Mouse (Mus musculus): Measurements from ENCODE around the gene Slc35b4. TPM values are rescaled to one million over a fixed set of nuclear protein-coding genes. Genes with fewer than 3 reads are reported as not detected.

Slc35b4 gene
- polyA plus RNA-seq, 1 experiment from 2014 or later = 47.3 TPM

GRCm38 (mm10) chr6:34138366-34138765 is 38.5 kb downstream of the Slc35b4 start:
- Histone ChIP-seq H3K4me2 (ENCODE audit: low read depth, low read length) (no peak overlapping the region), H3K27me3 (ENCODE audit: control insufficient read depth, insufficient read depth, low read length) (no peaks in the 10 kb centered on the region), H3K4me1 (ENCODE audit: control insufficient read depth, insufficient read depth, low read length) (no peaks in the 10 kb centered on the region), H3K27ac (replicated peaks; ENCODE audit: low read depth, low read length) (no peak overlapping the region), H3K9me3 (replicated peaks; ENCODE audit: control insufficient read depth, low read length) (no peaks in the 10 kb centered on the region), H3K36me3 (replicated peaks; ENCODE audit: control insufficient read depth, insufficient read depth, low read depth, low read length) (no peaks in the 10 kb centered on the region), H3K4me3 (ENCODE audit: low read depth, low read length) (no peak overlapping the region), H3K9ac (replicated peaks; ENCODE audit: low read length) (no peak overlapping the region)
- DNase-seq (ENCODE audit: low spot score) (no peak), ATAC-seq (replicated peaks; ENCODE audit: insufficient number of reproducible peaks, low FRiP score, low TSS enrichment, low read depth) (no peak)
- 86% methylated on average over 3 of the region's 3 CpGs for WGBS

DNA sequence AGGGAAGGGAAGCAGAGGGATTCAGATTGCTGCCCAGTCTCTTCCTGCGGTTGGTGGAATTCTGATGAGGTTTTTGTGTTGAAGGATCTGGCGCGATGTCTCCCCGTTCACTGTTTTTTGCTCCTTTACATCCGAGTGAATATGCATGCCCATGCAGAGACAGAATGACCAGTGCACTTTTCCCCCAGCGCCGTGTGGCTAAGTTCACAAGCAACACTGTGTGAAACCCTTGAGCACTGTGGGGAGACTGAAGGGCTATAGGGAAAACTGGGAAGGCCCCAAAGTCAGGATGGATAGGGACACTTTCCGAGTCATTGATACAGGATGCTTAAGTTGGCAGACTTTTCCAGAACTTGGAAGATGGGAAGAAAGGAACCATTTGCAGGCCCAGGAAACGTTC is 44.5 kb downstream of the Slc35b4 start:
- no peaks in the 10 kb centered on the region for H3K4me1 ChIP-seq (ENCODE audit: control insufficient read depth, insufficient read depth, low read length)
- WGBS = 88% methylated on average over 9 of the region's 9 CpGs
- DNase-seq (ENCODE audit: low spot score) (no peak), ATAC-seq (replicated peaks; ENCODE audit: insufficient number of reproducible peaks, low FRiP score, low TSS enrichment, low read depth) (no peak)
- no peak overlapping the region for H3K9ac ChIP-seq (replicated peaks; ENCODE audit: low read length)
- H3K27me3 ChIP-seq (ENCODE audit: control insufficient read depth, insufficient read depth, low read length) = no peaks in the 10 kb centered on the region
- no peak overlapping the region for H3K27ac ChIP-seq (replicated peaks; ENCODE audit: low read depth, low read length)
- H3K4me3 ChIP-seq (ENCODE audit: low read depth, low read length) = no peak overlapping the region
- H3K9me3 ChIP-seq (replicated peaks; ENCODE audit: control insufficient read depth, low read length) = no peaks in the 10 kb centered on the region
- H3K36me3 ChIP-seq (replicated peaks; ENCODE audit: control insufficient read depth, insufficient read depth, low read depth, low read length) = no peaks in the 10 kb centered on the region
- H3K4me2 ChIP-seq (ENCODE audit: low read depth, low read length) = no peak overlapping the region

DNA sequence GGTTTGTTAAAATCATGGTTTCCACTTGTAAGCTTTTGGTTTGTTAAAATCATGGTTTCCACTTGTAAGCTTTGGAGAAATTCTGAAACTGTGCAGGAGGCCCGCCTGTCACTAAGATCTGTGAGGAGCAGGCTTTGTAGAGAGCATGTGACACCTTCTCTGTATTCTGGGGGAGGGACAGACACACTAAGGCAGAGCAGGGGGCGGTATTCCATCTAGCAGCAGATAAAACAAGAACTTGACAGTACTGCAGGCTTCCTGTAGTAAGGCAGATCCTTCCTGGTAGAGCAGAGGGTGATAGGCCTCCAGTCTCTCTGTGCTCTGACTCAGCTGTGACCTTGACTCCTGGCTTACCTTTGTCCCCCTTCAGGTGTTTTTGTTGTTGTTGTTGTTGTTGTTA is 47.6 kb downstream of the Slc35b4 start:
- Histone ChIP-seq H3K9me3 (replicated peaks; ENCODE audit: control insufficient read depth, low read length) (no peaks in the 10 kb centered on the region), H3K27ac (replicated peaks; ENCODE audit: low read depth, low read length) (no peak overlapping the region), H3K27me3 (ENCODE audit: control insufficient read depth, insufficient read depth, low read length) (no peaks in the 10 kb centered on the region), H3K9ac (replicated peaks; ENCODE audit: low read length) (no peak overlapping the region), H3K4me3 (ENCODE audit: low read depth, low read length) (no peak overlapping the region), H3K36me3 (replicated peaks; ENCODE audit: control insufficient read depth, insufficient read depth, low read depth, low read length) (no peaks in the 10 kb centered on the region), H3K4me1 (ENCODE audit: control insufficient read depth, insufficient read depth, low read length) (no peaks in the 10 kb centered on the region), H3K4me2 (ENCODE audit: low read depth, low read length) (no peak overlapping the region)
- DNase-seq (ENCODE audit: low spot score) (no peak), ATAC-seq (replicated peaks; ENCODE audit: insufficient number of reproducible peaks, low FRiP score, low TSS enrichment, low read depth) (no peak)
- WGBS = 71% methylated on average over 2 of the region's 2 CpGs

DNA sequence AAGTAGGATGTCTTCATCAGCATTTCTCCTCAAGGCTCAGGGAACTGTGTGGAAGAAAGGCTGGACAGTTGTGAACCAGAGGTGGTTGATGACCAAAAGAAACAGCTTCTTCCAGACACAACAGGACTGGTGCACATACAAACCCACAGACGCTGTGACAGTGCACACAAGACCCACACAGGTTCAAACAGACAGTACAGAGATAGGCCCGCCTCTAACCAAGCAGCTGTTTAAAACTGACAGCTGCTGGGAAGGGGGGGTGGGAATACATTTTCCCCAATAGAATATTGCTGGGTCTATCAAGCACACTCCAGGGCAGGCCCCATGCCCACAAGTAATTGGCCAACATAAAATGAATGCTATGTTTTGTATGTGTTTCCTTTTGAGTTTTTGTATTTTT is 52.5 kb downstream of the Slc35b4 start:
- Histone ChIP-seq H3K27ac (replicated peaks; ENCODE audit: low read depth, low read length) (no peak overlapping the region), H3K4me1 (ENCODE audit: control insufficient read depth, insufficient read depth, low read length) (no peaks in the 10 kb centered on the region), H3K9me3 (replicated peaks; ENCODE audit: control insufficient read depth, low read length) (no peaks in the 10 kb centered on the region), H3K4me2 (ENCODE audit: low read depth, low read length) (no peak overlapping the region), H3K36me3 (replicated peaks; ENCODE audit: control insufficient read depth, insufficient read depth, low read depth, low read length) (no peaks in the 10 kb centered on the region), H3K9ac (replicated peaks; ENCODE audit: low read length) (no peak overlapping the region), H3K4me3 (ENCODE audit: low read depth, low read length) (no peak overlapping the region), H3K27me3 (ENCODE audit: control insufficient read depth, insufficient read depth, low read length) (no peaks in the 10 kb centered on the region)
- DNase-seq (ENCODE audit: low spot score) = no peak
- WGBS = 75% methylated on average over 2 of the region's 2 CpGs
- no peak for ATAC-seq (replicated peaks; ENCODE audit: insufficient number of reproducible peaks, low FRiP score, low TSS enrichment, low read depth)

DNA sequence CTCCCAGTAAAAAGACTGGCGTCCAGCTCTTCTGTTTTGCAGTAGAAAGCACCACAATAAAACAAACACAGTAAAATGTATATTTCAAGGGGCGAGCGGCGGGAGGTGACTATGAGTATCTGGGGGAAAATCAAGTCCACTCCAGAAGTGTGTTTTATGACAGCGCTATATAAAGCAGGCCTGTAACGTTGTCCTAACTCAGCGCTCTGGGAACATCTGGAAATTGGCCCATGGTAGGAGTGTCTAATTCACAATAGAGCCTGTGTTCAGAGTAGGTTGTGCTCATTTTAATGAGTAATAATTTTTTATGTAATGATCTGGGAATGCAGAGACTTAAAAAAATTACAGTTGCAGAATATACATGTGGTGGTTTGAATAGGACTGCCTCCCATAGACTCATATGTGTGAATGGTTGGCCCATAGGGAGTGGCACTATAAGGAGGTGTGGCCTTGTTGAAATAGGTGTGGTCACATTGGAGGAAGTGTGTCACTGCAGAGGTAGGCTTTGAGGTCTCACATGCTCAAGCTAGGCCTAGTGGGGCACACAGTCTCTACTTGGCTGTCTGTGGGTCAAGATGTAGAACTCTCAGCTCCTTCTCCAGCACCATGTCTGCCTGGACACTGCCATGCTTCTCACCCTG is 60.0 kb downstream of the Slc35b4 start:
- WGBS = 86% methylated on average over 7 of the region's 7 CpGs
- Histone ChIP-seq H3K9ac (replicated peaks; ENCODE audit: low read length) (no peak overlapping the region), H3K27me3 (ENCODE audit: control insufficient read depth, insufficient read depth, low read length) (no peaks in the 10 kb centered on the region), H3K4me1 (ENCODE audit: control insufficient read depth, insufficient read depth, low read length) (no peaks in the 10 kb centered on the region), H3K4me3 (ENCODE audit: low read depth, low read length) (no peak overlapping the region), H3K27ac (replicated peaks; ENCODE audit: low read depth, low read length) (no peak overlapping the region), H3K4me2 (ENCODE audit: low read depth, low read length) (no peak overlapping the region), H3K9me3 (replicated peaks; ENCODE audit: control insufficient read depth, low read length) (no peaks in the 10 kb centered on the region), H3K36me3 (replicated peaks; ENCODE audit: control insufficient read depth, insufficient read depth, low read depth, low read length) (no peaks in the 10 kb centered on the region)
- ATAC-seq (replicated peaks; ENCODE audit: insufficient number of reproducible peaks, low FRiP score, low TSS enrichment, low read depth) = no peak
- DNase-seq (ENCODE audit: low spot score) = no peak

GRCm38 (mm10) chr6:34111406-34111805 is 65.5 kb downstream of the Slc35b4 start:
- ATAC-seq (replicated peaks; ENCODE audit: insufficient number of reproducible peaks, low FRiP score, low TSS enrichment, low read depth) (no peak), DNase-seq (ENCODE audit: low spot score) (no peak)
- no peak overlapping the region for H3K4me2 ChIP-seq (ENCODE audit: low read depth, low read length)
- no peaks in the 10 kb centered on the region for H3K27me3 ChIP-seq (ENCODE audit: control insufficient read depth, insufficient read depth, low read length)
- WGBS = 87% methylated on average over 6 of the region's 6 CpGs
- H3K4me1 ChIP-seq (ENCODE audit: control insufficient read depth, insufficient read depth, low read length) = no peaks in the 10 kb centered on the region
- no peaks in the 10 kb centered on the region for H3K9me3 ChIP-seq (replicated peaks; ENCODE audit: control insufficient read depth, low read length)
- no peak overlapping the region for H3K9ac ChIP-seq (replicated peaks; ENCODE audit: low read length)
- no peak overlapping the region for H3K27ac ChIP-seq (replicated peaks; ENCODE audit: low read depth, low read length)
- H3K36me3 ChIP-seq (replicated peaks; ENCODE audit: control insufficient read depth, insufficient read depth, low read depth, low read length) = no peaks in the 10 kb centered on the region
- H3K4me3 ChIP-seq (ENCODE audit: low read depth, low read length) = no peak overlapping the region

DNA sequence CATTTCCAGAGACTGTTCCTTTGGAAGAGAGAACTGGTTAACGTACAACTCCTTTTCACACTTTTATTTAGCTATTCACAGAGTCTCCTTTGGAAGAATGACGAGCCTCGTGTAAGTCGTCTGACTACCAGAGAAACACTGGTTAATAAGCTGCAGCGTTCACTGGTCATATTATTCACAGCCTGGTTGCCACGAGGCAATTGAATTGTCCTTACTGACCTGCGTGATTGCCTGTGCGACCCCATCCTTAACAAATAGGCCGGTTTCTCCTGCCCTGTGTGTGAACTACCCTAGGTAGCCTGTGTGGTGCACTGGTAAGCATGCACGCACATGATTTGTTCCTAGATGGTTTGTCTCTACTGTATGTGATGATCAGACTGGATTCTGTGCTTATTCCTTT is 66.3 kb downstream of the Slc35b4 start:
- DNase-seq (ENCODE audit: low spot score) (no peak), ATAC-seq (replicated peaks; ENCODE audit: insufficient number of reproducible peaks, low FRiP score, low TSS enrichment, low read depth) (no peak)
- Histone ChIP-seq H3K27me3 (ENCODE audit: control insufficient read depth, insufficient read depth, low read length) (no peaks in the 10 kb centered on the region), H3K9me3 (replicated peaks; ENCODE audit: control insufficient read depth, low read length) (no peaks in the 10 kb centered on the region), H3K4me1 (ENCODE audit: control insufficient read depth, insufficient read depth, low read length) (no peaks in the 10 kb centered on the region), H3K4me2 (ENCODE audit: low read depth, low read length) (no peak overlapping the region), H3K36me3 (replicated peaks; ENCODE audit: control insufficient read depth, insufficient read depth, low read depth, low read length) (no peaks in the 10 kb centered on the region), H3K9ac (replicated peaks; ENCODE audit: low read length) (no peak overlapping the region), H3K27ac (replicated peaks; ENCODE audit: low read depth, low read length) (no peak overlapping the region), H3K4me3 (ENCODE audit: low read depth, low read length) (no peak overlapping the region)
- 57% methylated on average over 10 of the region's 10 CpGs for WGBS
